Mouse (Mus musculus): ENCODE data around the gene Cntn1. TPM values are rescaled to one million over a fixed set of nuclear protein-coding genes. Genes with fewer than 3 reads are reported as not detected.

The Cntn1 gene
- polyA plus RNA-seq (2015; fragmentation: Nextera tagmentation; extraction: Ambion mirVana), result 68.5 and 76.7 TPM in 2 replicates

- ATAC-seq (ENCODE audit: low FRiP score, low read depth), result peak; percentile 98
- Histone ChIP-seq H3K9ac (peak within 1 kb of the TSS; percentile 66), H3K4me2 (peak within 1 kb of the TSS; percentile 84), H3K4me1 (replicated peaks) (peaks cover 11% of the 10 kb centered on the region; the same call in 1 of the 2 replicates), H3K27ac (replicated peaks) (peak within 1 kb of the TSS; percentile 90), H3K27me3 (no peaks in the 10 kb centered on the region), H3K36me3 (no peaks in the 10 kb centered on the region), H3K9me3 (no peaks in the 10 kb centered on the region), H3K4me3 (peak within 1 kb of the TSS; percentile 62)
- WGBS, result 1% methylated on average over 17 of the region's 17 CpGs
Observed at GRCm38 (mm10) chr15:92050996-92051352, at the start of gene Cntn1. Cntn1 (plus strand) TSS chr15:92051165.

- Histone ChIP-seq H3K4me2 (no peak overlapping the region), H3K36me3 (no peaks in the 10 kb centered on the region), H3K4me3 (no peak overlapping the region), H3K9me3 (no peaks in the 10 kb centered on the region), H3K9ac (no peak overlapping the region), H3K4me1 (replicated peaks) (no peaks in the 10 kb centered on the region), H3K27me3 (no peaks in the 10 kb centered on the region), H3K27ac (replicated peaks) (no peak overlapping the region)
- no peak for ATAC-seq (ENCODE audit: low FRiP score, low read depth)
- 75% methylated on average over 3 of the region's 3 CpGs for WGBS
Observed at GRCm38 (mm10) chr15:92001431-92001830, 49.5 kb upstream of the Cntn1 start.

DNA sequence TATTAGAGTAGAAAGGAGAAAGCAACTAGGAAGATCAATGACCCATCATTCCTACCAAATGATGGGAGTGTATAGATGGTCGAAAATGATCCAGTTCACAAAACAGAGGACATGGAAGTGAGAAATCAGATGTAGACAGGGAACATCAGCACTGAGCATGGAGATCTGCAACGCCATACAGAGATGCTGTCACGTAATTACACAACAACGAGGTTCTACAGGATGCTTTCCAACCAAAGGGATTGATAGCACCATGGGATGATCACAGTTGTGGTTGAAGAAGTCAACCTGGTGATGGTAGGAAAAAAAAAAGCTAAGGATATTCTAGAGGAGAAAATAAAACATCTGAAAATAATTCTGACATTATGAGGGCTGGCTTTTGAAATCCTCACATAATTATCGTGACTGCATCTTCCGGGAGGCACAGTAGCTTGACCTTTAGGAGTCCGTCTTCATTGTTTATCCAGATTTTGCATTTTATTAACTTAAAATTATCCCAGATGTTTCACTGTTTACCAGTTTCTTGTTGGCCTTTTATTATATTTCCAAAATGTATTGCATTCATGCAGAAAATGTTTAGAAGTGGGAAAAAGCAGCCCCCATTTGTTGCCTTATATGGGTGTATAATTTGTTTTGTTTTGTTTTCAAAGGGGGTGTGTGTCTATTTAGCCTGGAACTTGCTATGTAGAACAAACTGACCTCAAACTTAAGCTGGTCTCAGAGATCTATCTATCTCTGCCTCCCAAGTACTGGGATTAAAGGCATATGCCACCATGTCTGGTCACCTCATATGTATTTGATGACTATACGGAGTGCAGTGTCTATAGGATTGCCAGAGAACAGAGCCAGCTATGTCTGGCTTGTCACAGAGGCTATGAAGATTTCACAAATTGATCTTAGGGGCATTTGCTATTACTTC lies 38.5 kb upstream of the Cntn1 start:
- ATAC-seq (ENCODE audit: low FRiP score, low read depth), result no peak
- Histone ChIP-seq H3K4me2 (no peak overlapping the region), H3K9me3 (no peaks in the 10 kb centered on the region), H3K36me3 (no peaks in the 10 kb centered on the region), H3K27ac (replicated peaks) (no peak overlapping the region), H3K9ac (no peak overlapping the region), H3K27me3 (no peaks in the 10 kb centered on the region), H3K4me3 (no peak overlapping the region), H3K4me1 (replicated peaks) (no peaks in the 10 kb centered on the region)
- WGBS, result 88% methylated on average over 8 of the region's 8 CpGs

GRCm38 (mm10) chr15:92034111-92034510 lies 16.9 kb upstream of the Cntn1 start:
- Histone ChIP-seq H3K4me1 (replicated peaks) (no peaks in the 10 kb centered on the region), H3K4me3 (no peak overlapping the region), H3K27ac (replicated peaks) (no peak overlapping the region), H3K9ac (no peak overlapping the region), H3K27me3 (no peaks in the 10 kb centered on the region), H3K36me3 (no peaks in the 10 kb centered on the region), H3K4me2 (no peak overlapping the region), H3K9me3 (no peaks in the 10 kb centered on the region)
- 89% methylated on average over 1 of the region's 1 CpGs for WGBS
- ATAC-seq (ENCODE audit: low FRiP score, low read depth), result no peak

- 81% methylated on average over 5 of the region's 5 CpGs for WGBS
- H3K27me3 ChIP-seq, result no peaks in the 10 kb centered on the region
- no peak overlapping the region for H3K4me3 ChIP-seq
- no peaks in the 10 kb centered on the region for H3K36me3 ChIP-seq
- no peak overlapping the region for H3K4me2 ChIP-seq
- no peaks in the 10 kb centered on the region for H3K4me1 ChIP-seq (replicated peaks)
- H3K9me3 ChIP-seq, result no peaks in the 10 kb centered on the region
- H3K27ac ChIP-seq (replicated peaks), result no peak overlapping the region
- H3K9ac ChIP-seq, result no peak overlapping the region
- no peak for ATAC-seq (ENCODE audit: low FRiP score, low read depth)
Observed at GRCm38 (mm10) chr15:92042538-92042937, 8.4 kb upstream of the Cntn1 start.

- no peaks in the 10 kb centered on the region for H3K36me3 ChIP-seq
- 0 out of 2 replicates have a peak, but pooled peaks cover 5% of the 10 kb centered on the region for H3K4me1 ChIP-seq (replicated peaks)
- ATAC-seq (ENCODE audit: low FRiP score, low read depth), result no peak
- H3K4me2 ChIP-seq, result no peak overlapping the region
- H3K4me3 ChIP-seq, result no peak overlapping the region
- H3K27me3 ChIP-seq, result no peaks in the 10 kb centered on the region
- no peak overlapping the region for H3K27ac ChIP-seq (replicated peaks)
- no peak overlapping the region for H3K9ac ChIP-seq
- no peaks in the 10 kb centered on the region for H3K9me3 ChIP-seq
- WGBS, result 85% methylated on average over 8 of the region's 8 CpGs
Observed at GRCm38 (mm10) chr15:92046042-92046441, 4.9 kb upstream of the Cntn1 start.

DNA sequence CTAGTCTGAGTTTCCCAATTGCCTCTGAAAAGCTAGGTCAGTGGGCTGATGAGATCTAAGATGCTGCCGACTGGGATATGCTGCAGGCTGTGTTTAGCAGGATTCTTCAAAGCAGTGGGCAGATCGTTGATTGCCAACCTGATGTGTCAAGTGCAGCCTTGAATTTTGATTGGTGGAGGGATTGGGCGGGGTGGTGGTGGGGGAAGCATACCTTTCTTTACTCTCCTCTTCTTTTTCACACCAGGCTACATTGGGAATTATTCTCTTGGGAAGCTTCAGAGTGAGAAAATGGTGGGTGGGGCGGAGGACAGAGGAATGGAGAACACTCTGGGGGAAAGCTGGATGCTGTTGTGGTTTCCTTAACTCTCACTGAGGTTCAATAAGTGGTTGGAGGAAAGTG lies 2.9 kb upstream of the Cntn1 start:
- no peak for ATAC-seq (ENCODE audit: low FRiP score, low read depth)
- no peaks in the 10 kb centered on the region for H3K27me3 ChIP-seq
- H3K9ac ChIP-seq, result no peak overlapping the region
- no peaks in the 10 kb centered on the region for H3K9me3 ChIP-seq
- H3K36me3 ChIP-seq, result no peaks in the 10 kb centered on the region
- H3K4me1 ChIP-seq (replicated peaks), result peaks cover 9% of the 10 kb centered on the region; the same call in 1 of the 2 replicates
- 72% methylated on average over 4 of the region's 4 CpGs for WGBS
- H3K27ac ChIP-seq (replicated peaks), result no peak overlapping the region
- H3K4me2 ChIP-seq, result no peak overlapping the region
- no peak overlapping the region for H3K4me3 ChIP-seq

- no peak for ATAC-seq (ENCODE audit: low FRiP score, low read depth)
- Histone ChIP-seq H3K9me3 (no peaks in the 10 kb centered on the region), H3K9ac (no peak overlapping the region), H3K4me3 (no peak overlapping the region), H3K27ac (replicated peaks) (no peak overlapping the region), H3K4me2 (no peak overlapping the region), H3K4me1 (replicated peaks) (peaks cover 11% of the 10 kb centered on the region; the same call in 1 of the 2 replicates), H3K27me3 (no peaks in the 10 kb centered on the region), H3K36me3 (no peaks in the 10 kb centered on the region)
- 73% methylated on average over 4 of the region's 4 CpGs for WGBS
Observed at GRCm38 (mm10) chr15:92048531-92048930, 2.4 kb upstream of the Cntn1 start.

- H3K4me2 ChIP-seq, result peak overlapping the region; percentile 84
- ATAC-seq (ENCODE audit: low FRiP score, low read depth), result peak; percentile 81
- peak overlapping the region; percentile 66 for H3K9ac ChIP-seq
- peak overlapping the region; percentile 62 for H3K4me3 ChIP-seq
- WGBS, result under 1% methylated on average over 35 of the region's 35 CpGs
- H3K27me3 ChIP-seq, result no peaks in the 10 kb centered on the region
- no peaks in the 10 kb centered on the region for H3K36me3 ChIP-seq
- no peaks in the 10 kb centered on the region for H3K9me3 ChIP-seq
- H3K27ac ChIP-seq (replicated peaks), result peak overlapping the region; percentile 90
- H3K4me1 ChIP-seq (replicated peaks), result peaks cover 11% of the 10 kb centered on the region; the same call in 1 of the 2 replicates
Observed at GRCm38 (mm10) chr15:92051353-92052132, 578 bp downstream of the Cntn1 start.

GRCm38 (mm10) chr15:92052133-92052463 lies 1.1 kb downstream of the Cntn1 start:
- Histone ChIP-seq H3K9me3 (no peaks in the 10 kb centered on the region), H3K27me3 (no peaks in the 10 kb centered on the region), H3K4me1 (replicated peaks) (peaks cover 11% of the 10 kb centered on the region; the same call in 1 of the 2 replicates), H3K9ac (peak overlapping the region; percentile 66), H3K4me2 (peak overlapping the region; percentile 84), H3K4me3 (peak overlapping the region; percentile 62), H3K27ac (replicated peaks) (peak overlapping the region; percentile 90), H3K36me3 (no peaks in the 10 kb centered on the region)
- ATAC-seq (ENCODE audit: low FRiP score, low read depth), result peak; percentile 67
- 1% methylated on average over 4 of the region's 4 CpGs for WGBS

GRCm38 (mm10) chr15:92057553-92057952 lies 6.6 kb downstream of the Cntn1 start:
- no peak overlapping the region for H3K9ac ChIP-seq
- H3K4me2 ChIP-seq, result no peak overlapping the region
- H3K4me1 ChIP-seq (replicated peaks), result peaks cover 7% of the 10 kb centered on the region; the same call in 1 of the 2 replicates
- H3K27ac ChIP-seq (replicated peaks), result no peak overlapping the region
- 88% methylated on average over 5 of the region's 5 CpGs for WGBS
- no peaks in the 10 kb centered on the region for H3K9me3 ChIP-seq
- no peaks in the 10 kb centered on the region for H3K36me3 ChIP-seq
- no peak overlapping the region for H3K4me3 ChIP-seq
- no peaks in the 10 kb centered on the region for H3K27me3 ChIP-seq
- ATAC-seq (ENCODE audit: low FRiP score, low read depth), result no peak

- H3K36me3 ChIP-seq, result no peaks in the 10 kb centered on the region
- no peak overlapping the region for H3K4me3 ChIP-seq
- no peak for ATAC-seq (ENCODE audit: low FRiP score, low read depth)
- no peaks in the 10 kb centered on the region for H3K27me3 ChIP-seq
- 0 out of 2 replicates have a peak, but pooled peaks cover 2% of the 10 kb centered on the region for H3K4me1 ChIP-seq (replicated peaks)
- WGBS, result 62% methylated on average over 3 of the region's 3 CpGs
- H3K9me3 ChIP-seq, result no peaks in the 10 kb centered on the region
- H3K9ac ChIP-seq, result no peak overlapping the region
- H3K4me2 ChIP-seq, result no peak overlapping the region
- no peak overlapping the region for H3K27ac ChIP-seq (replicated peaks)
Observed at GRCm38 (mm10) chr15:92060986-92061385, 10.0 kb downstream of the Cntn1 start.

All from hindbrain, embryonic 15.5 days (tissue).